Mouse (Mus musculus): ENCODE measurements around the gene Glp2r.

GRCm38 (mm10) chr11:67712976-67713375 is 58.0 kb downstream of the Glp2r start:
- no peak for TF ChIP-seq MAX (IDR thresholded peaks at IDR 0.05)
- no peak for TF ChIP-seq CTCF (IDR thresholded peaks at IDR 0.05; ENCODE audit: control insufficient read depth, insufficient read depth, insufficient read length)
- no peak for TF ChIP-seq FOSL1 (IDR thresholded peaks at IDR 0.05; ENCODE audit: insufficient read depth, low read length, poor library complexity, severe bottlenecking)

Data from C2C12 (cell line).